Mouse (Mus musculus): ENCODE data around the gene Tnnc1. TPM values are rescaled to one million over a fixed set of nuclear protein-coding genes. Genes with fewer than 3 reads are reported as not detected.

The Tnnc1 gene
- not detected for total RNA-seq (2023)

GRCm38 (mm10) chr14:31208084-31208483, at the start of gene Tnnc1:
Tnnc1 (plus strand) TSS chr14:31208312.

DNA sequence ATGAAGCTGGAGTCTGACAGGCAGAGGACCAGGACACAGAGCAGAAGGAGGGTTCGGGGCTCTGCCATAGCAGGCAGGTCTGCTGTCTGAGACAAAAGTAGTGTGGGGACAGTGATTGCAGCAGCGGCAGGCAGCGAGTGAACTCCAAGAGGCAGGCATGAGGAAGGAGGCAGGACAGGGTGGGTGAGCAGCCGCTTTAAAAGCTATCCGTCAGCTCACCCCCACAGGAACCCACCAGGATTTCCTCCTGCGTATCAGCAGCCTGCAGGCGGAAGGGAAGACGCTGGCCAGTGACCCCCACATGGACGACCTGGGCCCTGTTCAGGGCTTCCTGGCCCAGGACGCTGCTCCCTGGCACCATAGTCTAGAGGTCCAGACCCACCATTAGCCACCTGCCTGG, 39.7 kb upstream of the Tnnc1 start, which contains the start of gene Stab1:
TSS of gene Stab1 (minus strand) at position 217 of the 400 bp plus-strand sequence.

DNA sequence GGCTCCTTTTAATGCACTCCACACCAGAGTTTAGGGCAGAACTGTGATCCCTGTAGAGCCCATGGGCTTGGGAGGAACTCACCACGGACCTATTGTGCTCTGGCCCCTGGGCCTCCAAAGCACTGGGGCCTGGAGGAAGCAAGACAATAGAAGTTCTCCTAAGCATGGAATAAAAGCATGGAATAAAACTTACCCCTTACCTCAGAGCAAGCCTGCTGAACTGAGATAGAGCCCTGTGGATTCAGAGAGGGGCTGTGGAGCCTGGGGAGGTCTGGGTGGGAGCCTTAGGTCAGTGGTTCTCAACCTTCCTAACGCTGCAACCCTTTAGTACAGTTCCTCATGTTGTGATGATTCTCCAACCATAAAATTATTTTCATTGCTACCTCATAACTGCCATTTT, 8.7 kb downstream of the Tnnc1 start, which contains the start of gene Nisch:
TSS of gene Nisch (minus strand) at position 101 of the 400 bp plus-strand sequence.

GRCm38 (mm10) chr14:31217666-31218065, 9.6 kb downstream of the Tnnc1 start, which contains the start of gene Sema3g:
Sema3g (plus strand) TSS chr14:31217860.

GRCm38 (mm10) chr14:31251084-31251604, 43.0 kb downstream of the Tnnc1 start, which contains the start of the genes Phf7 and Bap1:
Phf7 (minus strand) TSS chr14:31251317.
Bap1 (plus strand) TSS chr14:31251450.

Other genes starting within 250 kb of the Tnnc1 start
- gene Glt8d1, start 206.9 kb upstream of the Tnnc1 start, total RNA-seq (2023), result 10 to 100 TPM; 25.2 to 28.1 TPM
- gene Spcs1, start 206.6 kb upstream of the Tnnc1 start, total RNA-seq (2023), result 100 to 1,000 TPM; 100 to 102 TPM
- 10 to 100 TPM; 58.5 to 59.8 TPM for gene Pbrm1, start 189.2 kb upstream of the Tnnc1 start, total RNA-seq (2023)
- gene Gnl3, start 189.2 kb upstream of the Tnnc1 start, total RNA-seq (2023), result 100 to 1,000 TPM; 136 to 157 TPM
- 10 to 100 TPM; 30.5 to 39.4 TPM for gene Smim4, start 79.4 kb upstream of the Tnnc1 start, total RNA-seq (2023)
- 1 to 10 TPM; 3.0 to 5.5 TPM for gene Nt5dc2, start 77.3 kb upstream of the Tnnc1 start, total RNA-seq (2023)
- 1 to 10 TPM; 3.8 to 6.0 TPM for gene Stab1, start 39.7 kb upstream of the Tnnc1 start, total RNA-seq (2023)
- gene Nisch, start 8.6 kb downstream of the Tnnc1 start, total RNA-seq (2023), result 100 to 1,000 TPM; 224 to 226 TPM
- not detected for gene Sema3g, start 9.5 kb downstream of the Tnnc1 start, total RNA-seq (2023)
- gene Phf7, start 43.0 kb downstream of the Tnnc1 start, total RNA-seq (2023), result 10 to 100 TPM; 10.6 TPM
- 10 to 100 TPM; 66.7 to 72.4 TPM for gene Bap1, start 43.1 kb downstream of the Tnnc1 start, total RNA-seq (2023)
- gene Dnah1, start 115.6 kb downstream of the Tnnc1 start, total RNA-seq (2023), result not detected
- 10 to 100 TPM; 33.2 to 37.9 TPM for gene Capn7, start 128.3 kb downstream of the Tnnc1 start, total RNA-seq (2023)
- 10 to 100 TPM; 59.2 to 71.4 TPM for gene Sh3bp5, start 227.8 kb downstream of the Tnnc1 start, total RNA-seq (2023)

All from monocyte, adult 59 days (primary cell).